Mouse (Mus musculus) embryonic facial prominence, embryonic 11.5 days (tissue): Measurements from ENCODE around the gene Cntln. TPM values are rescaled to one million over a fixed set of nuclear protein-coding genes. Genes with fewer than 3 reads are reported as not detected.

ENCODE experiments used
- ATAC-seq: fragments of 200-750 bp; cut with Nextera tagmentation; replicated peaks from 2 replicates; pipeline ENCODE4 v1.8.0; 2017; ENCODE audit warnings: low read depth; ENCODE audit not compliant: insufficient number of reproducible peaks, low FRiP score, low TSS enrichment
- DNase-seq: peaks from one replicate; pipeline ENCODE4 v3.0.0-alpha.2; 2015; ENCODE audit warnings: low spot score
- H3K27ac ChIP-seq: fragments of 300-500 bp; sonication (generic); replicated peaks from 2 replicates; pipeline ENCODE4 v1.5.1; 2014; ENCODE audit warnings: mild to moderate bottlenecking, low read depth, low read length, control low read depth
- H3K27me3 ChIP-seq: fragments of 300-500 bp; sonication (generic); 2 replicates; pipeline ENCODE4 v1.6.1; 2014; ENCODE audit warnings: mild to moderate bottlenecking, low read length, moderate library complexity, mixed read lengths; ENCODE audit not compliant: control insufficient read depth, insufficient read depth
- H3K36me3 ChIP-seq: fragments of 300-500 bp; sonication (generic); replicated peaks from 2 replicates; pipeline ENCODE4 v1.6.1; 2014; ENCODE audit warnings: low read depth, mild to moderate bottlenecking, low read length, moderate library complexity, mixed read lengths; ENCODE audit not compliant: control insufficient read depth, insufficient read depth
- H3K4me1 ChIP-seq: fragments of 300-500 bp; sonication (generic); 2 replicates; pipeline ENCODE4 v1.6.1; 2014; ENCODE audit warnings: low read length, mixed read lengths; ENCODE audit not compliant: control insufficient read depth, insufficient read depth
- H3K4me2 ChIP-seq: fragments of 300-500 bp; sonication (generic); 2 replicates; pipeline ENCODE4 v1.6.1; 2014; ENCODE audit warnings: low read depth, mild to moderate bottlenecking, control low read depth, low read length, moderate library complexity
- H3K4me3 ChIP-seq: fragments of 300-500 bp; sonication (generic); 2 replicates; pipeline ENCODE4 v1.5.1; 2014; ENCODE audit warnings: low read depth, low read length, control low read depth
- H3K9ac ChIP-seq: fragments of 300-500 bp; sonication (generic); replicated peaks from 2 replicates; pipeline ENCODE4 v1.6.1; 2014; ENCODE audit warnings: mild to moderate bottlenecking, control low read depth, low read length
- H3K9me3 ChIP-seq: fragments of 300-500 bp; sonication (generic); replicated peaks from 2 replicates; pipeline ENCODE4 v1.6.1; 2016; ENCODE audit warnings: mild to moderate bottlenecking, low read length, inconsistent platforms, mixed read lengths; ENCODE audit not compliant: control insufficient read depth
- WGBS: fragments of 180-500 bp; shearing (Covaris S2); extraction: QIAGEN DNeasy Blood & Tissue Kit; methylation state at CpG from one replicate; pipeline ENCODE4 v1.1.7; 2014; 5-methylcytosine and 5-hydroxymethylcytosine counted together
- polyA plus RNA-seq: library from polyadenylated mRNA; unstranded; fragments of >200 nt; fragmentation: Nextera tagmentation; extraction: Ambion mirVana; gene quantifications from 2 replicates; pipeline ENCODE4 v1.2.1, GENCODE M21; 2014

Gene Cntln
- polyA plus RNA-seq, 1 experiment from 2014 or later = 13.7 TPM

DNA sequence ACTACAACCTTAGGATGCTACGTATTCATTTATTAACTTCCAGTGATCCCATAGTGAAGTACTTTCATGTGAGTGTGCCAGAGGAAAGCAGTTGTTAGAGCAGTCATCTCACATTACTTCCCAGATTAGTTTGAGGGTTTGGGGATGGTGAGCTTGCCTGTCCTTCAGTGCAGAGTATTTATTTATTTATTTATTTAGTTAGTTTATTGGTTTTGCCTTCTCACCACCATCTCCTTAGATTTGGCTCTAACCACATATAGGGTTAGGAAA is 1.1 kb downstream of the Cntln start:
- 59% methylated on average over 1 of the region's 1 CpGs for WGBS
- H3K27me3 ChIP-seq = no peaks in the 10 kb centered on the region
- H3K9ac ChIP-seq = peak overlapping the region; percentile 99
- H3K4me2 ChIP-seq = peak overlapping the region; percentile 84
- DNase-seq (peak; percentile 38), ATAC-seq (no peak)
- no peak overlapping the region for H3K27ac ChIP-seq
- H3K36me3 ChIP-seq = no peaks in the 10 kb centered on the region
- H3K4me1 ChIP-seq = no peaks in the 10 kb centered on the region
- H3K9me3 ChIP-seq = no peaks in the 10 kb centered on the region
- H3K4me3 ChIP-seq = peak overlapping the region; percentile 83

DNA sequence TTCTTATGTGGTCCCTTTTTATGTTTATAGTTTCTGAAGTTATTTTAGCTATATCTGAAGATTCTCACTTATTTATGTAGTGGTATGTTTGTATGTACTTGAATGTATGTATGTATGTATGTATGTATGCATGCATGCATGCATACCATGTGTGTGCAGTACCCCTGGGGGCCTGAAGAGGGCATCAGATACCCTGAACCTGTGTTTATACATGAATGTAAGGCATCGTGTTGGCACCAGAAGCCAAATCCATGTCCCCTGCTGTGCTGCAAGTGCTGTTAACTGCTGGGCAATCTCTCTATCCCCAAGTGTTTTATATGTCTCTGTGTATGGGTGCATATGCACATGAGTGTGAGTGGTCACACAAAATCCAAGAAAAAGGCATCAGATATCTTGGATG is 34.3 kb downstream of the Cntln start:
- ATAC-seq = no peak
- WGBS = 89% methylated on average over 1 of the region's 1 CpGs

DNA sequence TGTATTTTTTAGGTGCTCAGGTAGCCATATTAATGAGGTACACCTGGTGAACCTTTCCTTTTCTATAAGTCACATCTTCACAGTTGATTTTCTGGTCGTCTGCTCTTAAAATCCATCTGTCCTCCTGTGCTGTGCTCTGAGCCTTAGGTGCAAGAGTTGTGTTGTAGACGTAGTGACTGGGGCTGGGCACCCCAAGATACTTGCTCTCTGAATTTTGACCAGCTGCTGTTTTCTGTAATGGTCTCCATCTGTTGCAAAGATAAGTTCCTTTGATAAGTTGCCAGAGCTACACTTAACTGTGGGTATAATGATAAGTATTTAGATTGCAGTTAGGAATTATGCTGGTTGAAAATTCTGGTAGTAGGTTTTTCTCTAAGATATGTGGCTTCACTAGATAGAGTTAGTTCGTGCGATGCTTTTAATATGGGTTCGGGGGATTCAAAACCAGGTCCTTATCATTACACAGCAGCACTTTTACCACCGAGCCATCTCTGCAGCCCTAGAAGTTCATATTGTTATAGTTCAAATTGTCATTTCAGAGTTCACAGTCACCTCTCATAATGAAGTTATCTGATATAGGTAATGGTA is 50.3 kb downstream of the Cntln start:
- H3K4me1 ChIP-seq = no peaks in the 10 kb centered on the region
- H3K9me3 ChIP-seq = no peaks in the 10 kb centered on the region
- no peak overlapping the region for H3K4me2 ChIP-seq
- no peak overlapping the region for H3K27ac ChIP-seq
- H3K4me3 ChIP-seq = no peak overlapping the region
- 87% methylated on average over 6 of the region's 6 CpGs for WGBS
- H3K27me3 ChIP-seq = no peaks in the 10 kb centered on the region
- DNase-seq (no peak), ATAC-seq (no peak)
- no peak overlapping the region for H3K9ac ChIP-seq
- H3K36me3 ChIP-seq = no peaks in the 10 kb centered on the region

More for the DNA sequence above, 34.3 kb downstream of the Cntln start:
- Histone ChIP-seq H3K27ac (no peak overlapping the region), H3K9ac (no peak overlapping the region), H3K4me1 (no peaks in the 10 kb centered on the region), H3K9me3 (no peaks in the 10 kb centered on the region), H3K36me3 (no peaks in the 10 kb centered on the region), H3K4me3 (no peak overlapping the region), H3K27me3 (no peaks in the 10 kb centered on the region), H3K4me2 (no peak overlapping the region)
- no peak for DNase-seq

DNA sequence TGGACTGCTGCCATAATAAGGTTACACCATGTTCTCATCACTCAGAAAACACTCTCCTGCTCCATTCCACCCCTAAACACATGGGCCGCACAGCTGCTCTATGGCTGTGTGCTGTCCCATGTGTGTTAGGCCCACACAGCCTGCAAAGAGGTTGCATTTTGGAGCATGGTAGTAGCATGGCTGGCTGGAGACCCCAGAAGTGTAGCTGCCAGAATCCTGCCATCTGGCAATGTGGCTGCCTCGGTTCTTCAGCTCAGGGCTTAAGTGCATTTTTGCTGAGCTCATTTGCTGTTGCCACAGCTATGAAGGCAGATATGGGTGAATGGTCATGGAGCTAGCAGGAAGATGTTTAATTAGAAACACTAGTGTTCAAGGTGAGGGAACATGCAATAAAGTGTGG is 58.0 kb downstream of the Cntln start:
- no peak for DNase-seq
- Histone ChIP-seq H3K9ac (no peak overlapping the region), H3K36me3 (no peaks in the 10 kb centered on the region), H3K4me2 (no peak overlapping the region), H3K4me3 (no peak overlapping the region), H3K9me3 (no peaks in the 10 kb centered on the region), H3K4me1 (no peaks in the 10 kb centered on the region), H3K27me3 (no peaks in the 10 kb centered on the region), H3K27ac (no peak overlapping the region)
- 0 out of 2 replicates have a peak, but pooled peaks have one; percentile 59 for ATAC-seq
- WGBS = 56% methylated on average over 2 of the region's 2 CpGs

DNA sequence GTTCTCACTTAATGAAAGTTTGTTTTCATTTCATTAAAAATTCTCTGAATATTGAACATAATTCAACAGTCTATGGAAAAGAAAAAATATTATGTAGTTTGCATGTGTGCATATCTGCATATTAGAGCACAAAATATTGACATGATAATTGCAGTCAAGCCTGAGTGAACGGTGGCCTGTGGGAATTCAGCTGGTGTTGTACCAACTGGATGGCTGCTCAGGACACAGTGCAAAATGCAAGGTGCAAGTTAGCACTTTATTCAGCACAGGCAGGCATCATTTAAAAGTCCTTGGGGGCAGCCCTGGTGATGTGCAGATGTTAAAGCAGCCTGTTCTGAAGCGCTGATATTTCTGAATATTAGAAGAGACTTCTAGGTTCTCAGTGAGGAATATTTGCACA is 58.5 kb downstream of the Cntln start:
- H3K9ac ChIP-seq = no peak overlapping the region
- H3K36me3 ChIP-seq = no peaks in the 10 kb centered on the region
- 66% methylated on average over 2 of the region's 2 CpGs for WGBS
- no peak overlapping the region for H3K27ac ChIP-seq
- H3K4me1 ChIP-seq = no peaks in the 10 kb centered on the region
- DNase-seq (no peak), ATAC-seq (no peak)
- H3K27me3 ChIP-seq = no peaks in the 10 kb centered on the region
- no peaks in the 10 kb centered on the region for H3K9me3 ChIP-seq
- no peak overlapping the region for H3K4me2 ChIP-seq
- H3K4me3 ChIP-seq = no peak overlapping the region

DNA sequence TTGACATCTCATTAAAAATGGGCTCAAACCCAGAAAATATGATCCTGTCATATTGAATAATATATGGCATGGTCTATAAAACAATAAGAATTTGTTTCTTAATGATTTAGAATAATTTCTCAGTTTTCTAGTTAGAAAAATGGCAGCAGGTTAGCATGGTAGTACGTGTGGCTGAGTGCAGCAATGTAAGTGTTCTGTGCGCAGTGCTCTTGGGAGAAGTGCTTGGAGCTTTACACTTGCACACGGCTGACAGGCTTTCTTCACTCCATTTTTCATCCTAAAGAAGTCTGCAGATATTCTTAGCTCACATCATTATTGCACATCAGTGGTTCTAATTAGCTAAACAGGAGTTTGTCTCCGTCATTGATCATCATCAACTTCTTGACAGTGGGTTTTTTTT is 60.0 kb downstream of the Cntln start:
- no peaks in the 10 kb centered on the region for H3K4me1 ChIP-seq
- DNase-seq (no peak), ATAC-seq (no peak)
- H3K9me3 ChIP-seq = no peaks in the 10 kb centered on the region
- no peaks in the 10 kb centered on the region for H3K27me3 ChIP-seq
- H3K27ac ChIP-seq = no peak overlapping the region
- no peaks in the 10 kb centered on the region for H3K36me3 ChIP-seq
- no peak overlapping the region for H3K4me2 ChIP-seq
- no peak overlapping the region for H3K4me3 ChIP-seq
- no peak overlapping the region for H3K9ac ChIP-seq
- WGBS = 80% methylated on average over 4 of the region's 4 CpGs

DNA sequence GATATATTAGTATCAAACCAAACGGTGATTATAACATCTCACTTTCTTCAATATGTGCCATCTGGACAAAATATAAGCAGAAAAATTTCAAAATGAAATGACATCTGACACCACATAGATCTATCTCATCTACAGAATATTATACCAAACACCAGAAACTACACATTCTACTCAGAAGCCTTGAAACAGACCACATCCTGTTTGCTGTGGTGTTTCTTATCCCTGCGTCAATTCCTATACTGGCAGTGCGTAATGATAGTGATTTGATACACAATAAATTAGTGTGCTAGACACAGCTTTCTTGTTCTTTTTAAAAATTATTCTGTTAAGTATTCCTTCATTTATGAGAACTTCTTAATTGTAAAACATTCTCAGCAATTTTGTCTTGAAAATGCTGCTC is 62.3 kb downstream of the Cntln start:
- no peaks in the 10 kb centered on the region for H3K4me1 ChIP-seq
- no peak overlapping the region for H3K9ac ChIP-seq
- no peak overlapping the region for H3K4me2 ChIP-seq
- H3K4me3 ChIP-seq = no peak overlapping the region
- no peak overlapping the region for H3K27ac ChIP-seq
- DNase-seq (no peak), ATAC-seq (no peak)
- no peaks in the 10 kb centered on the region for H3K36me3 ChIP-seq
- WGBS = 83% methylated on average over 3 of the region's 3 CpGs
- no peaks in the 10 kb centered on the region for H3K27me3 ChIP-seq
- no peaks in the 10 kb centered on the region for H3K9me3 ChIP-seq

DNA sequence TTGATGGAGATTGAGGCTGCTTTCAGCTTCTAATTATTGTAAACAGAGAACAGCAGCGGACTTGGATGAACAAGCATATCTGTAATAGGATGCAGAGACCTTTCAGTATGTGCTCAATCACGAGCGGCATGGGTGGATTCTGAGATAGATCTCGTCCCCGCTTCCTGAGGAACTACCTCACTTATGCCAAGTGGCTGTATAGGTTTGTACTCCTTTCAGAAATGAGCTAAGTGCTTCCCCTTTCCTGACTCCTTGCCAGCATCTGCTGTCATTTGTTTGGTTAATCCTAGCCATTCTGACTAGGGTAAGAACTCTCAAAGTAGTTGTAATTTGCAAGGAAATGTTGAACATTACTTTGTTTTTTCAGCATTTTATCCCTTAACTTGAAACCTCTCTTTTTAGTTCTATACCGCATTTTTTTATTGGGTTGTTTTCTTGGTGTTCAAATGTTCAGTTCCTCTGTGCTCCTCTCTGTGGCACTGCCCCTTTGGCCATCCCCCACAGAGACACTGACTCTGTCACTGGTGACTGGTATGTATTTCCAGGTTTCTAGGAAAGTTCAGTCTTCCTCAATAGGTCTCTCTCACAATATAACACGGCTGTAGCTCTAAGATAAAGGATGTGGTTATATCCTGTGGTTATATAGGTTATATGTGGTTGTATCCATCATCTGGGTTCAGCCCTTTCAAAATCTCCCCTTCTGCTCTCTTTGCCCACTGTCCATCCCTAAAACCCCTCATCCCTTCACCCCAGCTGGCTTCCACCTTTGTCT is 93.0 kb downstream of the Cntln start:
- 77% methylated on average over 7 of the region's 7 CpGs for WGBS
- Histone ChIP-seq H3K27me3 (no peaks in the 10 kb centered on the region), H3K27ac (no peak overlapping the region), H3K4me2 (no peak overlapping the region), H3K9me3 (no peaks in the 10 kb centered on the region), H3K9ac (no peak overlapping the region), H3K4me3 (no peak overlapping the region), H3K36me3 (no peaks in the 10 kb centered on the region), H3K4me1 (no peaks in the 10 kb centered on the region)
- DNase-seq (no peak), ATAC-seq (no peak)
